Mouse (Mus musculus) testis, postnatal 14 days (tissue): Measurements from ENCODE around the gene Mettl7a2.
A peak's percentile ranks its signal among the peaks of the same experiment; 100 is the strongest.
"Not testable (repeated sequence)": the region's sequence is repeated elsewhere in the genome, so short reads cannot be mapped to it uniquely, and the experiment has no call there.

ENCODE experiments used
- DNase-seq: peaks from one replicate; pipeline ENCODE4 v3.0.0; 2021; ENCODE audit warnings: low spot score

Gene Mettl7a2

GRCm38 (mm10) chr15:100352711-100353250 is at the start of gene Mettl7a2, which contains the start of gene Methig1:
Mettl7a2 (plus strand) TSS chr15:100353200.
Methig1 (plus strand) TSS chr15:100353149.
- no peak for DNase-seq

- no peak for DNase-seq
Measured at GRCm38 (mm10) chr15:100303428-100304018, 49.5 kb upstream of the Mettl7a2 start.

DNA sequence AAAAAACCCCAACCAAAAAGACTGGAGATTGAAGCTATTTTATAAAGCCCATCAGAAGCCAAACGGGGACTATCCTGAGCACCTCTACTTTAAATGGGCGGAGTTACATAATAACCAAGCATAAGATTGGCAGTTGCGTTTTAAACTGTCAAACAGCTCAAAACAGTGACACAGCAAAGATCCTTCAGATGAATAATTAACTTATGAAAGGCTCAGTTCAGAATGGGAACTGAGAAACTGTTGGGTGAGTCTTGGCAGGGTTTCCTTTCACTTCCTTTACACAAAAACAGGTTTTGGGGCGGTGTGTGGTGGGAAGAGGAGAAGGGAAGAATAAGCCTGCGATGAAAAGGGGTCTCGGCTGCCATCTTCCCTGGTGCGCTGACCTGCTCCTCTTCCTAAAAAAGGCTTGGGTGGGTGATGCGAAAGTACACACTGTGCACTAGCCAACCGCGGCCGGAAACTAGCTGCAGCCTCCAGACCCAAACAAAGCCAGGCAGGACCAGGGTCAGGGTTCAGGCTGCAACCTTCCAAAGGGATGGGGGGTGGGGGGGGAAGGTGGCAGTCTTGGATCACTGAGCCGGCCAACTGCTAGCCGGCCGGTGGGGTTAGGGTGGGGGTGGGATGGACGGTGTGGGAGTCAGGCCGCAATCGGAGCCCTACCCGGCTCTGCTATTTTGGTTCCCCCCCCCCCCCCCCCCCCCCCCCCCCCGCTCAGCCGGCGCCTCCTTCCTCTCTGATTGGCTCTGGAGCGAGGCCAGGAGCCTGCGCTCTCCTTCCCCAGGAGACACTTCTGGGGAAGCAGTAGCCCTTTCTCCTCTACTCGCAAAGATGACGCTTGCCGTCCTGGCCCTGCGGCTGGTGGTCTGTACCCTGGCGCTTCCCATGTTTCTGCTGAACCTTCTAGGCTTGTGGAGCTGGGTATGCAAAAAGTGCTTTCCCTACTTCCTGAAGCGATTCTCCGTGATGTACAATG is 48.7 kb upstream of the Mettl7a2 start, which contains the start of gene Mettl7a1:
Gene Mettl7a1, plus strand, starts transcription at position 122 of the 973 bp plus-strand sequence.
- DNase-seq: peak; percentile 71

- DNase-seq: no peak
Measured at GRCm38 (mm10) chr15:100306201-100306600, 46.8 kb upstream of the Mettl7a2 start.

GRCm38 (mm10) chr15:100307438-100308096 is 45.4 kb upstream of the Mettl7a2 start:
- not testable (repeated sequence) for DNase-seq

GRCm38 (mm10) chr15:100312346-100312745 is 40.7 kb upstream of the Mettl7a2 start:
- DNase-seq: no peak

- DNase-seq: no peak
Measured at GRCm38 (mm10) chr15:100314448-100315145, 38.4 kb upstream of the Mettl7a2 start.

- DNase-seq: not testable (repeated sequence)
Measured at GRCm38 (mm10) chr15:100318014-100318671, 34.9 kb upstream of the Mettl7a2 start.

DNA sequence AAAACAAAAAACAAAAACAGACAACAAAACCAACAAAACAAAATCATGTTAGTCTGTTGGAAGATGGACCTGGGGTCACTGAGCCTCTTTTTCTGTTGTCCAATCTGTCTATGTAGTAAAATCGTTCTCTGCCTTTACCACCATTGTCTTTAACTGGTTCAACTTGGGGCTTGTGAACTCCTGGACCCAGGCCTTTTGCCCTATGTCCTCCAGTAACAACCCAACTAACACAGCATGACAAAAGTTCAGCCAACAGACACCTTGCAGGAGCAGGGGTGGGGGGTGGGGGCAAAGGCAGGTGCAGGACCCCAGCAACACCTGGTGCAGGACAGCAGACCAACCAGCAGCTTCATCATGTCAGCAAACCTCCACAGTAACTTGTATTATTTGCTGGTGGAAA is 33.1 kb upstream of the Mettl7a2 start:
- DNase-seq: no peak

- DNase-seq: no peak
Measured at GRCm38 (mm10) chr15:100320295-100320905, 32.6 kb upstream of the Mettl7a2 start.

DNA sequence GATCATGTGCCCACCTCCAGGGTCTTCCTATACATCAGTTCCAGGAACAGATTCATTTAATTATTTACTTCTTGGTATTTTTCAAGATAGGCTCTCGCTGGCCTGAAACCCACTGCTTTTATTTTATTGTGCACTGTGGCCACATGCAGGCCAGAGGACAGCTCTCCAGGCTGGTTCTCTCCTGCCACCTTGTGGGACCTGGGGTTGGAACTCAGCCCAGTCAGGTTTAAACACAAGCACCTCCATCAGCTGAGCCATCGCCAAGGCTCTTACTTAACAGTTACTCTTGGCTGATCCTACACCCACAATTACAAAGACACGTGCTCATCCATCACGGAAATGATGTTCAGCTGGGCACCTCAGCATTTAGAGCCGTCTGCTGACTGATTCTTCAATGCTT is 31.9 kb upstream of the Mettl7a2 start:
- DNase-seq: no peak

DNA sequence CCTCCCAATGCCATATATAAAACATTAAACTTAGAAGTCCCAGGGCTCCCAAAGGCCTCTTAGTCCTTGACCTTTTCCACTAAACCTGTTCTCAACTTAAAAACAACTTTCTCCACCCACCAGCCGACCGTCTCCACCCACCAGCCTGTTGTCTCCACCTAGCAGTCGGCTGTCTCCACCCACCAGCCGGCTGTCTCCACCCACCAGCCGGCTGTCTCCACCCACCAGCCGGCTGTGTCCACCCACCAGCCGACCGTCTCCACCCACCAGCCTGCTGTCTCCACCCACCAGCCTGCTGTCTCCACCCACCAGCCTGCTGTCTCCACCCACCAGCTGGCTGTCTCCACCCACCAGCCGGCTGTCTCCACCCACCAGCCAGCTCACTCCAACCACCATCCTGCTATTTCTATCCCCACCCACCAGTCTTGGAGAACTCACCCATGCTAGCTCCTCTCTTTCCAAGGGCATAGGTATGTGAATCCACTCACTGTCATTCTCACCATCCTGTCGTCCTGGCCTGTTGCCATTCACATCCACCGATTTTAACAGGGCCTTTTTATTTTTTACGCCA is 28.9 kb upstream of the Mettl7a2 start:
- no peak for DNase-seq

- DNase-seq: no peak
Measured at GRCm38 (mm10) chr15:100325235-100325634, 27.8 kb upstream of the Mettl7a2 start.

DNA sequence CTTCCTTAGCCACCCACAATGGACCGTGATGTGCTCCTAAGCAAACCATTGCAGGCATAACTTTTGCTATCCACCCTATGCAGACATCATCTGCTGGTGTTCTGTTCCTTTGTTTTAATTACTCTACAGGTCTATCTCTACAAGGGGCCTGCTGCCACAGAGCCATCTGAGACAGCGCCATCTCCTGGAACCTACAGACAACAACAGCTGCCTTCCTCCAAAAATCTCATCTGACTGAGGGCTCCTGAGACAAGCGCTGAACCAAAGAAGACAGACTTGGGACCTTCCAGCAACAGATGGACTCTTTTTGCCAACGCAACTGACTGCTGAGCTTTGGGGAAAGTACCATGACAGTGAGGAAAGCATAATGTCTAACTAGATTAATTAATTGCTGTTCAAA is 24.9 kb upstream of the Mettl7a2 start:
- DNase-seq: not testable (repeated sequence)

- not testable (repeated sequence) for DNase-seq
Measured at GRCm38 (mm10) chr15:100329336-100329735, 23.7 kb upstream of the Mettl7a2 start.

- no peak for DNase-seq
Measured at GRCm38 (mm10) chr15:100330739-100331138, 22.3 kb upstream of the Mettl7a2 start.

DNA sequence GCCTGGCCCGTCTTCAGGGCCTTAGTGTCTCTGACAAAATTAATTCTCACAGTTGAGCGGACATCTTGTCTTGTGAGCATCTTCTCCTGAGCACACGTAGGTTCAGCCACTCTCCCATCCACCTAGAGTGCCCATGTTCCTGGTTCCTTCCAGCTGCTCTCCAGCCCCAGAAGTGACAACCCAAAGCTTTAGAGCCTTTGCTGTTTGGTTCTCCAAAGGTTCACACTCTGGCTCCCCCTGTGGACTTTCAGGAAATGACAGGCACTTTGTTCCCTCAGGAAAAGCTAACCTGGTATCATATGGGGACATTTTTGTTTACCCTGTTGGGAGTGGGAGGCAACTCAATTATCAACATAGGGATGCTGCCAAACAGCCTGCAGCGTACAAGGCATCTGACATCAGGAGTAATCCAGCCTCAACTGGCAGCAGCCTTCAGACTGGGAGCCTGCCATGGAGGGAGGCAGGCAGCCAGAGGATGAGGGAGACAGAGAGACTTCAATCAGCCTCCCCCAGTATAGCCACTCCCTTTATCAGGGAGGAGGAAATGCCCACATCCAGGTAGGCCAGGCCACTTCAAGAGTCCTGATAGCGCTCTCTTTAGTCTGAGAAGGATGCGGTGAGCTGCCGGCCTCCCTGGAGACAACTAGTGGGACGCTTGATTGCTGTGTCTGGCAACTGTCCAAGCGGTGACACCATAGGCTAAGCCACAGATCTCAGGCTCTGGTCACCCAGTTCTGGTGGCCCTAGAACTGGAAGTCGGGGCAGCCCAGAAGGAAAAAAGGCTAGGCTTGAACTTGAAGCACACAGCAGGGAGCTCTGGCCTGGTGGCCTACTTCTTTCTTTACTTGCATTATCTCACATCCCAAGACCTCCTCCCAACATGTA is 20.7 kb upstream of the Mettl7a2 start:
- DNase-seq: not testable (repeated sequence)

GRCm38 (mm10) chr15:100334629-100335028 is 18.4 kb upstream of the Mettl7a2 start, which contains the start of gene Mettl7a3:
Mettl7a3 (plus strand) TSS chr15:100334929.
- no peak for DNase-seq

- DNase-seq: not testable (repeated sequence)
Measured at GRCm38 (mm10) chr15:100337328-100337727, 15.7 kb upstream of the Mettl7a2 start.
